Mouse (Mus musculus): ENCODE data around the gene Eno1. TPM values are rescaled to one million over a fixed set of nuclear protein-coding genes. Genes with fewer than 3 reads are reported as not detected.
"Not testable (repeated sequence)": the region's sequence is repeated elsewhere in the genome, so short reads cannot be mapped to it uniquely, and the experiment has no call there.

The Eno1 gene
- polyA plus RNA-seq, 1 experiment from 2014 or later, result 1,398 TPM

GRCm38 (mm10) chr4:150275531-150275930 lies 39.0 kb downstream of the Eno1 start:
- ATAC-seq (ENCODE audit: low FRiP score), result no peak

GRCm38 (mm10) chr4:150279336-150279735 lies 42.8 kb downstream of the Eno1 start:
- ATAC-seq (ENCODE audit: low FRiP score), result not testable (repeated sequence)
- 83% methylated on average over 7 of the region's 7 CpGs for WGBS

More at GRCm38 (mm10) chr4:150275531-150275930, 39.0 kb downstream of the Eno1 start:
- 81% methylated on average over 5 of the region's 5 CpGs for WGBS
- H3K27me3 ChIP-seq, result no peaks in the 10 kb centered on the region
- H3K27ac ChIP-seq, result no peak overlapping the region
- H3K36me3 ChIP-seq, result no peaks in the 10 kb centered on the region
- H3K4me2 ChIP-seq (replicated peaks), result no peak overlapping the region
- H3K9me3 ChIP-seq (replicated peaks), result no peaks in the 10 kb centered on the region
- H3K4me3 ChIP-seq, result no peak overlapping the region
- H3K9ac ChIP-seq, result no peak overlapping the region
- peaks cover 23% of the 10 kb centered on the region for H3K4me1 ChIP-seq

GRCm38 (mm10) chr4:150280002-150280401 lies 43.5 kb downstream of the Eno1 start:
- peak overlapping the region; percentile 97 for H3K27ac ChIP-seq
- peaks cover 16% of the 10 kb centered on the region for H3K4me1 ChIP-seq
- no peak overlapping the region for H3K4me2 ChIP-seq (replicated peaks)
- H3K9me3 ChIP-seq (replicated peaks), result no peaks in the 10 kb centered on the region
- no peak overlapping the region for H3K9ac ChIP-seq
- no peak for ATAC-seq (ENCODE audit: low FRiP score)
- H3K27me3 ChIP-seq, result no peaks in the 10 kb centered on the region
- no peaks in the 10 kb centered on the region for H3K36me3 ChIP-seq
- no peak overlapping the region for H3K4me3 ChIP-seq
- 75% methylated on average over 2 of the region's 2 CpGs for WGBS

More at GRCm38 (mm10) chr4:150279336-150279735, 42.8 kb downstream of the Eno1 start:
- H3K27me3 ChIP-seq; H3K4me3 ChIP-seq; H3K27ac ChIP-seq; H3K36me3 ChIP-seq; H3K4me2 ChIP-seq (replicated peaks); H3K9ac ChIP-seq; H3K9me3 ChIP-seq (replicated peaks): not testable (repeated sequence)
- peaks cover 15% of the 10 kb centered on the region for H3K4me1 ChIP-seq

DNA sequence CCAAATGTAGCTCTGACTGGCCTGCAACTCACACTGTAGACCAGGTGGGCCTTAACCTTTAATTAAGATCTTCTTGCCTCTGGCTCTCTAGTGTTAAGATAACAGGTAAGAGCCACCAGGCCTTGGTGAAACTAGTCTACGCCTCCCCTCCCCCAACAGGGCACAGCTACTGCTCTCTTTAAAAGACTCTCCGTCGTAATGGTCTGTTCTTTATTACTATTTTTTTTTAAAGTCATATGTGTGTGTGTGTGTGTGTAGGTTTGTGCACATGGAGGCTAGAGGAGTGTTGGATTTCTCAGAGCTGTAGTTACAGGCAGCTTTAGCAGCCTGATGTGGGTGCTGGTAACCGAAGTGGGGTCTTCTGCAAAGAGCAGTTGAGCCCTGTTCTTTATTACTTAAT lies 43.9 kb downstream of the Eno1 start:
- 47% methylated on average over 4 of the region's 4 CpGs for WGBS
- Histone ChIP-seq H3K4me3 (0 out of 2 replicates have a peak overlapping the region, but pooled peaks have one; percentile 97), H3K9ac (0 out of 2 replicates have a peak overlapping the region, but pooled peaks have one; percentile 2)

DNA sequence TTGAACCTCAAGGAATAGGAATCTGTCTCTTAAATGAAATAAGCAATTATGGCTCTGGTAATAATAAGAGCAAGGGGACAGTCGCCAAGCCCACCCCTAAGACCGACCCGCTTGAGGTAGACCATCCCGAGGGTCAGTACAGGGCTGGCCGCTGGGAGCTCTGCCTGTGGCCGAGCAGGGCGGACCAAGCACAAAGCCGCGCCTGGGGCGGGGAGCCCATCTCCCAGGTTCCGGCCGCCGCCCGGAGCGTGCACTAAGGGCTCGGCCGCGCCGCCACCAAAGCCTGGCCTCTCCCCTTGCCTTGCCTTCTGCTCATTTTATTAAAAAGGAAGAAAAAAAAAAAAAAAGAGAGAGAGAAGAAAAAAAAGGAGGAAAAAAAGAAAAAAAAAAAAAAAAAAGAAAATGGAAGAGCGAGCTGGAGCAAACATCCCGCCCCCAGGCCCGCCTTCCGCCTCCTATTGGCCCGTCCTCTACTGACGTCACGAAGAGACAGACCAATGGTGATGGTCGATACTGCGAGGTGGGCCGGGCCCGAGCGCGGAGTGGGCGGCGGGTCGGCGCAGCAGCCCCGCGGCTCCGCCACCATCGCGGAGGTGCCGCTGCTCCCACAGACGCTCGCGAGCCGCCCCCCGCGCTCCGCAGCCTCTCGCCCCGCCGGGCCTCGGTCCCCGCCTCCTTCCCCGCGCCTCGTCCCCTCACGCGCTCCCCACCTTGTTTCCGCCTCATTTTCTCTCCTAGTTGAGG lies 44.7 kb downstream of the Eno1 start, which contains the start of gene Rere:
Gene Rere (plus strand): TSS at position 629 of the 744 bp plus-strand sequence.
- H3K4me1 ChIP-seq, result peaks cover 24% of the 10 kb centered on the region
- H3K9me3 ChIP-seq (replicated peaks), result no peaks in the 10 kb centered on the region
- H3K27ac ChIP-seq, result peak within 1 kb of the TSS; percentile 97
- H3K9ac ChIP-seq, result peak within 1 kb of the TSS; percentile 96
- peak within 1 kb of the TSS; percentile 67 for H3K4me2 ChIP-seq (replicated peaks)
- H3K4me3 ChIP-seq, result peak within 1 kb of the TSS; percentile 97
- H3K36me3 ChIP-seq, result no peaks in the 10 kb centered on the region
- WGBS, result under 1% methylated on average over 60 of the region's 60 CpGs
- no peaks in the 10 kb centered on the region for H3K27me3 ChIP-seq
- peak; percentile 97 for ATAC-seq (ENCODE audit: low FRiP score)

More for the DNA sequence above, 43.9 kb downstream of the Eno1 start:
- no peaks in the 10 kb centered on the region for H3K9me3 ChIP-seq (replicated peaks)
- peak overlapping the region; percentile 97 for H3K27ac ChIP-seq
- H3K27me3 ChIP-seq, result no peaks in the 10 kb centered on the region
- peaks cover 18% of the 10 kb centered on the region for H3K4me1 ChIP-seq
- no peaks in the 10 kb centered on the region for H3K36me3 ChIP-seq
- H3K4me2 ChIP-seq (replicated peaks), result peak overlapping the region; percentile 61
- ATAC-seq (ENCODE audit: low FRiP score), result no peak

- H3K9ac ChIP-seq, result peak overlapping the region; percentile 96
- no peaks in the 10 kb centered on the region for H3K36me3 ChIP-seq
- peak; percentile 24; the same call in 1 of the 2 replicates for ATAC-seq (ENCODE audit: low FRiP score)
- under 1% methylated on average over 39 of the region's 50 CpGs for WGBS
- H3K4me1 ChIP-seq, result peaks cover 29% of the 10 kb centered on the region
- peak overlapping the region; percentile 97 for H3K4me3 ChIP-seq
- H3K27me3 ChIP-seq, result no peaks in the 10 kb centered on the region
- H3K9me3 ChIP-seq (replicated peaks), result no peaks in the 10 kb centered on the region
- H3K27ac ChIP-seq, result peak overlapping the region; percentile 97
- H3K4me2 ChIP-seq (replicated peaks), result peak overlapping the region; percentile 67
Measured at GRCm38 (mm10) chr4:150281891-150282630, 45.5 kb downstream of the Eno1 start.

DNA sequence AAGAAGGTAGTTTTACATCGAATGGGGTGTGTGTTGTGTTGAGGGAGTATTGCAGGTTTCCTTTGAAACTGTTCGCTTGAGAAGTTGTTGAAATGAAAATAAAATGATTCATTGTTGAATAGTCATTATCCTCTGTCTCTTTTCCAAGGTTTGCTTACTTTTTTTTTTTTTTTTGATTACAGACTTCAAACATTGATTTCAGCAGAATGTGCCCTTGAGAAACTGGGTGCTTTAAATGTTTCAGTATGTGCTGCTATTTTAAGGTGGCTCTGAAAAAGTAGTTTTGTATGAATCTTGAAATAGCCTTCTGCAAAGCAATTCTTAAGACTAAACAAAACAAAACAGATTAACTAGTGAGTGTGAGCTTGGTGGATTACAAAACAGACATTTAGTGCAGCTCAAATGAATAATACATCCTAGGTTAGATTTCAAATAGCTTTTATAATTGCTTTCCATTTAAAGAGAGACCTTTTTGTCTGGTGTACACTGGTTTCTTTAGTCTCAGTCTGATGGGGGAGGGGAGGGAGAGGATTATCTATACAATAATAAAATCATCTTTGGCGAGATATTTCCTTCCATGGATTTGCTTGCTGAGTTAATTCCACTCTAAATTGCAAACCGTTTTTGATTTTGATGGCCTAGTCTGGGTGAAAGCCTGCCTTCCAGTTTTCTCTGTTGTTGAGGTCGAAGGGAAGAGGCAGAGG lies 46.3 kb downstream of the Eno1 start:
- H3K9me3 ChIP-seq (replicated peaks), result no peaks in the 10 kb centered on the region
- 11% methylated on average over 5 of the region's 5 CpGs for WGBS
- H3K27ac ChIP-seq, result peak overlapping the region; percentile 97
- H3K4me1 ChIP-seq, result peaks cover 30% of the 10 kb centered on the region
- peak overlapping the region; percentile 96 for H3K9ac ChIP-seq
- no peaks in the 10 kb centered on the region for H3K27me3 ChIP-seq
- H3K4me3 ChIP-seq, result peak overlapping the region; percentile 97
- peak overlapping the region; percentile 67 for H3K4me2 ChIP-seq (replicated peaks)
- no peaks in the 10 kb centered on the region for H3K36me3 ChIP-seq
- no peak for ATAC-seq (ENCODE audit: low FRiP score)

DNA sequence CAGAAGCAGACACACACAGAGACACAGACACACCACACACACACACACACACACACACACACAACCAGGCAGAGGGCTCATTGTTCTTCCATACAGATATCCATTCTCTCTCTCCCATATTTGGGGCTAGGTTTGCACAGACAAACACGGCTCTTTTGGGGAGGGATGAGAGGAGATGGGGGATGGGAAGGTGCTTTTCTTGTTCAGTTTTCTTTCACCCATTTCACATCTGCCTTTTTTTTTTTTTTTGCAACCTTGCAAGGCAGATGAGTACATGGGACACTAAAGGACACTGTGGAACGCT lies 46.8 kb downstream of the Eno1 start:
- Histone ChIP-seq H3K4me2 (replicated peaks) (peak overlapping the region; percentile 67), H3K4me1 (peaks cover 31% of the 10 kb centered on the region), H3K4me3 (peak overlapping the region; percentile 97), H3K27me3 (no peaks in the 10 kb centered on the region), H3K27ac (peak overlapping the region; percentile 88), H3K36me3 (no peaks in the 10 kb centered on the region), H3K9ac (peak overlapping the region; percentile 96), H3K9me3 (replicated peaks) (no peaks in the 10 kb centered on the region)
- ATAC-seq (ENCODE audit: low FRiP score), result no peak
- 3% methylated on average over 2 of the region's 2 CpGs for WGBS

- no peaks in the 10 kb centered on the region for H3K9me3 ChIP-seq (replicated peaks)
- H3K36me3 ChIP-seq, result no peaks in the 10 kb centered on the region
- H3K27ac ChIP-seq, result peak overlapping the region; percentile 88
- ATAC-seq (ENCODE audit: low FRiP score), result 0 out of 2 replicates have a peak, but pooled peaks have one; percentile 18
- 5% methylated on average over 6 of the region's 6 CpGs for WGBS
- peak overlapping the region; percentile 97 for H3K4me3 ChIP-seq
- H3K4me1 ChIP-seq, result peaks cover 38% of the 10 kb centered on the region
- H3K9ac ChIP-seq, result peak overlapping the region; percentile 96
- peak overlapping the region; percentile 67 for H3K4me2 ChIP-seq (replicated peaks)
- H3K27me3 ChIP-seq, result no peaks in the 10 kb centered on the region
Measured at GRCm38 (mm10) chr4:150283993-150284392, 47.5 kb downstream of the Eno1 start.

DNA sequence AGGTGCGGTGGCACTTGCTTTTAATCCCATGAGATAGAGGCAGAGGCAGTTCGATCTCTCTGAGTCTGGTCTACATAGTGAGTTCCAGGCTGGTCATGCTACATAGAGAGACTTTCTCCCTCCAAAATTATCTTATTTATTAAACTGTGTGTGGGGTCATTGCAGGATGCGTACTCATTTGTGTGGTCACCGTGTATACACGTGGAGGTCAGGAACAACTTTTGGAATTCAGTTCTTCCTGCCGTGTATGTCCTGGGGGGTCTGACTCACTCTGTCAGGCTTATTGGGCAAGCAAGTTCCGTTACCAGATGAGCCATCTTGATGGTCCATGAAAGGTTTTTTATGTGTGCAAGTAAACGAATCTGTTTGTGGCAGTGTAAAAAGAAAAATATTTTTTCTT lies 50.5 kb downstream of the Eno1 start:
- no peak overlapping the region for H3K9ac ChIP-seq
- no peak overlapping the region for H3K4me3 ChIP-seq
- peaks cover 10% of the 10 kb centered on the region for H3K36me3 ChIP-seq
- no peaks in the 10 kb centered on the region for H3K9me3 ChIP-seq (replicated peaks)
- H3K27me3 ChIP-seq, result no peaks in the 10 kb centered on the region
- 89% methylated on average over 8 of the region's 8 CpGs for WGBS
- ATAC-seq (ENCODE audit: low FRiP score), result no peak
- no peak overlapping the region for H3K4me2 ChIP-seq (replicated peaks)
- H3K27ac ChIP-seq, result no peak overlapping the region
- H3K4me1 ChIP-seq, result peaks cover 40% of the 10 kb centered on the region

GRCm38 (mm10) chr4:150287463-150287862 lies 50.9 kb downstream of the Eno1 start:
- ATAC-seq (ENCODE audit: low FRiP score); H3K4me2 ChIP-seq (replicated peaks); H3K9ac ChIP-seq; H3K9me3 ChIP-seq (replicated peaks); H3K27ac ChIP-seq; H3K27me3 ChIP-seq; H3K4me3 ChIP-seq: not testable (repeated sequence)
- Histone ChIP-seq H3K4me1 (peaks cover 40% of the 10 kb centered on the region), H3K36me3 (peaks cover 10% of the 10 kb centered on the region)
- 85% methylated on average over 1 of the region's 1 CpGs for WGBS

DNA sequence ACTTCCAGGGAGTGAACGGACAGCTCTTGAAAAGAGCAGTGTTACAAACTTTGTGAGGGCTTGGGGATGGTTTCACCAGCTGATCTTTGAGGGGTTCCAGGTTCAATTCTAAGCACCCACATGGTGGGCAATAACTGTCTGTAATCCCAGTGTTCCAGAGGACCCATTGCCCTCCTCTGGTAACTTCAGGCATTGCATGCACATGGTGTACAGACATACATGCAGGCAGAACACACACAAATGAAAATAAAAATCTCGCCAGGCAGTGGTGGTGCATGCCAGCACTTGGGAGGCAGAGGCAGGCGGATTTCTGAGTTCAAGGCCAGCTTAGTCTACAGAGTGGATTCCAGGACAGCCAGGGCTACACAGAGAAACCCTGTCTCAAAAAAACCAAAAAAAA lies 55.4 kb downstream of the Eno1 start:
- H3K9me3 ChIP-seq (replicated peaks), result no peaks in the 10 kb centered on the region
- ATAC-seq (ENCODE audit: low FRiP score), result no peak
- no peak overlapping the region for H3K4me2 ChIP-seq (replicated peaks)
- no peak overlapping the region for H3K27ac ChIP-seq
- peaks cover 10% of the 10 kb centered on the region for H3K36me3 ChIP-seq
- peaks cover 21% of the 10 kb centered on the region for H3K4me1 ChIP-seq
- H3K4me3 ChIP-seq, result no peak overlapping the region
- no peaks in the 10 kb centered on the region for H3K27me3 ChIP-seq
- WGBS, result 99% methylated on average over 3 of the region's 3 CpGs
- H3K9ac ChIP-seq, result no peak overlapping the region

Measured in hindbrain, embryonic 12.5 days (tissue).